Mouse (Mus musculus) ES-E14 (cell line): Measurements from ENCODE around the gene Psme4. TPM values are rescaled to one million over a fixed set of nuclear protein-coding genes. Genes with fewer than 3 reads are reported as not detected.
A peak's percentile ranks its signal among the peaks of the same experiment; 100 is the strongest.

Experiments used
- DNase-seq: peaks from one replicate; pipeline ENCODE4 v3.0.0-alpha.2; 2013; ENCODE audit warnings: low read depth, low spot score
- H3K27ac ChIP-seq: 2 replicates; pipeline ENCODE4 v1.5.1; 2012; ENCODE audit warnings: low read depth, mild to moderate bottlenecking, low read length, moderate library complexity, mixed read lengths; ENCODE audit not compliant: poor library complexity, insufficient read depth, severe bottlenecking
- H3K36me3 ChIP-seq: 2 replicates; pipeline ENCODE4 v1.6.1; 2012; ENCODE audit warnings: mild to moderate bottlenecking, low read length, moderate library complexity, mixed read lengths; ENCODE audit not compliant: control insufficient read depth, poor library complexity, insufficient read depth, severe bottlenecking
- H3K4me1 ChIP-seq, 2 experiments: fragments of 150-350 bp in 1 of 2; sonication (generic) in 1 of 2; 2 replicates each; pipeline ENCODE4 v1.6.1; 2012; ENCODE audit warnings: low read length in 2 of 2, mild to moderate bottlenecking in 1 of 2, mixed read lengths in 1 of 2; ENCODE audit not compliant: control insufficient read depth in 2 of 2, insufficient read depth in 2 of 2, poor library complexity in 1 of 2
- H3K4me3 ChIP-seq, 2 experiments: fragments of 150-350 bp in 1 of 2; sonication (generic) in 1 of 2; 2 replicates each; pipeline ENCODE4 v1.5.1; 2012; ENCODE audit warnings: low read length in 2 of 2, low read depth in 1 of 2, mild to moderate bottlenecking in 1 of 2, mixed read lengths in 1 of 2; ENCODE audit not compliant: insufficient read depth in 1 of 2, poor library complexity in 1 of 2, severe bottlenecking in 1 of 2
- H3K9ac ChIP-seq: 2 replicates; pipeline ENCODE4 v1.6.1; 2012; ENCODE audit warnings: low read depth, mild to moderate bottlenecking, low read length, mixed read lengths; ENCODE audit not compliant: poor library complexity, insufficient read depth, severe bottlenecking
- H3K9me3 ChIP-seq: fragments of 150-350 bp; sonication (generic); 2 replicates; pipeline ENCODE4 v1.6.1; 2012; ENCODE audit warnings: low read depth, mild to moderate bottlenecking, low read length; ENCODE audit not compliant: control insufficient read depth, insufficient read depth
- CHD2 ChIP-seq: IDR thresholded peaks from 2 replicates; pipeline ENCODE4 v1.6.1; 2014; ENCODE audit warnings: mild to moderate bottlenecking, low read depth, low read length, inconsistent platforms
- HCFC1 ChIP-seq: IDR thresholded peaks from 2 replicates; pipeline ENCODE4 v1.6.1; 2012; ENCODE audit warnings: low read length, inconsistent platforms, borderline replicate concordance; ENCODE audit not compliant: insufficient read depth
- MAFK ChIP-seq: IDR thresholded peaks from 2 replicates; pipeline ENCODE4 v1.6.1; 2014; ENCODE audit warnings: mild to moderate bottlenecking, low read depth, low read length, inconsistent platforms; ENCODE audit not compliant: insufficient read depth
- ZC3H11A ChIP-seq: IDR thresholded peaks from 2 replicates; pipeline ENCODE4 v1.6.1; 2012; ENCODE audit warnings: low read depth, mild to moderate bottlenecking, inconsistent platforms, low read length, borderline replicate concordance
- ZNF384 ChIP-seq: IDR thresholded peaks from 2 replicates; pipeline ENCODE4 v1.6.1; 2012; ENCODE audit warnings: low read depth, low read length, inconsistent platforms
- in situ Hi-C, 2 experiments: fragments of 600-800 bp; cut with MboI; formaldehyde crosslinking; loops; one replicate each; pipeline ENCODE4 v1.15.1; 2025; ENCODE audit warnings: low sequenced_read_pairs in 2 of 2, inconsistent platforms in 1 of 2; ENCODE audit not compliant: unreplicated experiment in 2 of 2
- total RNA-seq: library from RNA; depleted of rRNA; stranded (reverse); fragments of 300-350 nt; gene quantifications from 2 replicates; pipeline ENCODE4 v1.2.3, GENCODE M21; 2012; rRNA removed

Psme4 gene
- 64.0 and 91.2 TPM in 2 replicates for total RNA-seq

- H3K27ac ChIP-seq, result peak within 1 kb of the TSS; percentile 74
- in situ Hi-C loops, result no loop called here
- TF ChIP-seq HCFC1, result peak; percentile 10; the same call in 1 of the 2 replicates
- TF ChIP-seq ZNF384, result peak; percentile 64; the same call in 1 of the 2 replicates
- TF ChIP-seq ZC3H11A, result no peak
- no peak for TF ChIP-seq MAFK
- no peak for TF ChIP-seq CHD2
- H3K4me1 ChIP-seq, result peaks cover 3 to 6% of the 10 kb centered on the region in 2 experiments; a peak in 3 of 4 replicates
- H3K4me3 ChIP-seq, result peak within 1 kb of the TSS; percentile 85 to 93
- H3K36me3 ChIP-seq, result no peaks in the 10 kb centered on the region
- peak; percentile 90 for DNase-seq
- H3K9ac ChIP-seq, result peak within 1 kb of the TSS; percentile 90
- H3K9me3 ChIP-seq, result no peaks in the 10 kb centered on the region
Observed at GRCm38 (mm10) chr11:30771267-30771903, at the start of gene Psme4. TSS of gene Psme4 (plus strand) at chr11:30771726.

GRCm38 (mm10) chr11:30723438-30723837, 48.1 kb upstream of the Psme4 start:
- in situ Hi-C loops, result no loop called here
- TF ChIP-seq CHD2, result no peak
- TF ChIP-seq ZNF384, result no peak
- TF ChIP-seq MAFK, result no peak
- TF ChIP-seq ZC3H11A, result no peak
- no peak for TF ChIP-seq HCFC1

GRCm38 (mm10) chr11:30730721-30731120, 40.8 kb upstream of the Psme4 start:
- Histone ChIP-seq H3K9ac (no peak overlapping the region), H3K9me3 (no peaks in the 10 kb centered on the region), H3K4me1 (0 out of 4 replicates have a peak, but pooled peaks cover 0 to 1% of the 10 kb centered on the region in 2 experiments), H3K36me3 (no peaks in the 10 kb centered on the region), H3K27ac (no peak overlapping the region), H3K4me3 (no peak overlapping the region)
- DNase-seq, result no peak
- in situ Hi-C loops, result no loop called here
- TF ChIP-seq HCFC1 (no peak), CHD2 (no peak), ZC3H11A (no peak), MAFK (no peak), ZNF384 (no peak)

More at GRCm38 (mm10) chr11:30723438-30723837, 48.1 kb upstream of the Psme4 start:
- Histone ChIP-seq H3K9ac (no peak overlapping the region), H3K9me3 (0 out of 2 replicates have a peak, but pooled peaks cover 2% of the 10 kb centered on the region), H3K4me3 (no peak overlapping the region), H3K27ac (no peak overlapping the region), H3K36me3 (no peaks in the 10 kb centered on the region), H3K4me1 (no peaks in the 10 kb centered on the region)
- DNase-seq, result peak; percentile 25

GRCm38 (mm10) chr11:30733376-30733775, 38.1 kb upstream of the Psme4 start:
- no peak for DNase-seq
- Histone ChIP-seq H3K9me3 (no peaks in the 10 kb centered on the region), H3K27ac (no peak overlapping the region), H3K4me3 (no peak overlapping the region), H3K9ac (no peak overlapping the region), H3K36me3 (no peaks in the 10 kb centered on the region), H3K4me1 (0 out of 4 replicates have a peak, but pooled peaks cover 0 to 1% of the 10 kb centered on the region in 2 experiments)
- in situ Hi-C loops, result no loop called here
- TF ChIP-seq ZC3H11A (no peak), MAFK (no peak)
